Mouse (Mus musculus) C2C12 (cell line): ENCODE measurements around the gene Prickle4.

Experiments
- CTCF ChIP-seq: IDR thresholded peaks from one replicate; pipeline ENCODE4 v1.5.1; 2011; ENCODE audit not compliant: control insufficient read depth, insufficient read depth, insufficient read length
- MAX ChIP-seq: IDR thresholded peaks from one replicate; pipeline ENCODE4 v1.6.1; 2011; ENCODE audit warnings: mild to moderate bottlenecking, control low read depth
- MYOG ChIP-seq: IDR thresholded peaks from one replicate; pipeline ENCODE4 v1.6.1; 2011; ENCODE audit not compliant: control insufficient read depth, insufficient read length; ENCODE audit errors: extremely low read depth
- USF1 ChIP-seq: IDR thresholded peaks from one replicate; pipeline ENCODE4 v1.6.1; 2011; ENCODE audit warnings: low read depth, mild to moderate bottlenecking, control low read depth, moderate library complexity

DNA sequence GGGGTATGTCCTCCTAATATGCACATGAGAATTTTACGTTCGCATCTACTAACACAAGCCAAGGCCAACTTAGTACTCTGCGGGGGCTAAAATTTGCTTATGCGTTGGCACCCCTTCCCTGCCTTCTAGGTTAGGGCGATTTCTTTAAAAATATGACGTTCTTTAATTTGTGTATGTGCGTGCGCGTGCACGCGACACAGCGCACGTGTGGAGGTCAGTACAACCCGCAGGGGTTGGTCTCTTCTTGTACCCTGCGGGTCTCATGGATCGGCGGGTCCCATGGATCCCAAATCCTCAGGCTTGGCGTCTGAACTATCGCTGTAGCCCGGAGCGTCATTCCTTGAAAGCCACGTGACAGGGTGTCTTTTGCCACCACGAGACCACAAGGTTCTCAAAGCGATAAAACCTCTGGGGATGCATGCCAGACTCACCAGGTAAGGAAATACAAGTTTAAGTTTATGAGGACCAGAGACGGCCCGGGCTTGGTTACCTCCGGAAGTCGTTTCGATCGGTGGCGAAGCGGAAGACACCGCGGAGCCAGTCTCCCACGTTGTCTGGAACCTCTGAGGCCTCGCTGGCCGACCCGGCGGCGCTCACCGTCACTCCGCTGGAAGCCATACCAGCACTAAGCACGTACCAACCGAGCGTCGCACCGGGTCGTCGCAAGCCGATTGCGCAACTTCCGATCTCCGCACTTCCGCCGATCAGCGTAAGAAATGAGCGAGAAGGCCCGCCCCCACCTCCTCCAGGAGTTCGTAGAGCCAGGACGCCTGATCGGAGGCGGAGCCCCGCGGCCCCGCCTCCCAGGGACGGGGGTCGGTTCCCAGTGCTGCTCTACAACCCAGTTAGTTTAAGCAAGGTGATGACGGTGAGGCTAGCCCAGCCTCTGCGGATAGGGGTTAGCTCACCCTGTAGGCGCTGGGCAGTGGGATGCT, 6.9 kb downstream of the Prickle4 start:
- TF ChIP-seq CTCF (no peak), MAX (peak; percentile 35), MYOG (no peak), USF1 (peak; percentile 52)
